Mouse (Mus musculus): Measurements from ENCODE around the gene Zfp712.

GRCm38 (mm10) chr13:67060161-67060785 is 697 bp downstream of the Zfp712 start:
- TF ChIP-seq POLR2A (IDR thresholded peaks at IDR 0.05; ENCODE audit: extremely low read depth, insufficient read depth, low read length) (no peak), CTCF (IDR thresholded peaks at IDR 0.05; ENCODE audit: low read depth, low read length) (no peak)
